Mouse (Mus musculus) stomach, postnatal 0 days (tissue): ENCODE measurements around the gene Anapc1. TPM values are rescaled to one million over a fixed set of nuclear protein-coding genes. Genes with fewer than 3 reads are reported as not detected.
A peak's percentile ranks its signal among the peaks of the same experiment; 100 is the strongest.

Source experiments
- ATAC-seq: fragments of 200-750 bp; cut with Nextera tagmentation; 2 replicates; pipeline ENCODE4 v1.8.0; 2017; ENCODE audit not compliant: low FRiP score, low TSS enrichment
- DNase-seq: peaks from one replicate; pipeline ENCODE4 v3.0.0-alpha.2; 2016; ENCODE audit warnings: low spot score
- H3K27ac ChIP-seq: fragments of 300-500 bp; sonication (generic); replicated peaks from 2 replicates; pipeline ENCODE4 v1.5.1; 2014; ENCODE audit warnings: mild to moderate bottlenecking, control low read depth
- H3K27me3 ChIP-seq: fragments of 300-500 bp; sonication (generic); 2 replicates; pipeline ENCODE4 v1.6.1; 2014; ENCODE audit warnings: low read length; ENCODE audit not compliant: control insufficient read depth, insufficient read depth
- H3K36me3 ChIP-seq: fragments of 300-500 bp; sonication (generic); 2 replicates; pipeline ENCODE4 v1.6.1; 2014; ENCODE audit warnings: low read length, mixed read lengths; ENCODE audit not compliant: control insufficient read depth, insufficient read depth
- H3K4me1 ChIP-seq: fragments of 300-500 bp; sonication (generic); replicated peaks from 2 replicates; pipeline ENCODE4 v1.6.1; 2014; ENCODE audit warnings: antibody characterized with exemption; ENCODE audit not compliant: control insufficient read depth, insufficient read depth
- H3K4me2 ChIP-seq: fragments of 300-500 bp; sonication (generic); replicated peaks from 2 replicates; pipeline ENCODE4 v1.6.1; 2014; ENCODE audit warnings: low read depth, mild to moderate bottlenecking, control low read depth, moderate library complexity
- H3K4me3 ChIP-seq: fragments of 300-500 bp; sonication (generic); 2 replicates; pipeline ENCODE4 v1.5.1; 2014; ENCODE audit warnings: low read depth, low read length, control low read depth
- H3K9ac ChIP-seq: fragments of 300-500 bp; sonication (generic); 2 replicates; pipeline ENCODE4 v1.6.1; 2014; ENCODE audit warnings: mild to moderate bottlenecking, low read length, control low read depth, mixed read lengths
- H3K9me3 ChIP-seq: fragments of 300-500 bp; sonication (generic); 2 replicates; pipeline ENCODE4 v1.6.1; 2016; ENCODE audit warnings: low read length; ENCODE audit not compliant: control insufficient read depth
- CTCF ChIP-seq: IDR thresholded peaks from 2 replicates; pipeline ENCODE4 v1.5.1; 2016; ENCODE audit warnings: antibody characterized with exemption, low read depth, mild to moderate bottlenecking, moderate library complexity
- EP300 ChIP-seq: optimal IDR thresholded peaks from 2 replicates; pipeline ENCODE3; 2016; ENCODE audit warnings: antibody characterized with exemption
- WGBS: fragments of 180-500 bp; shearing (Covaris S2); extraction: QIAGEN DNeasy Blood & Tissue Kit; methylation state at CpG from one replicate; pipeline ENCODE4 v1.1.7; 2014; 5-methylcytosine and 5-hydroxymethylcytosine counted together
- polyA plus RNA-seq: library from polyadenylated mRNA; unstranded; fragments of >200 nt; fragmentation: Nextera tagmentation; extraction: Ambion mirVana; gene quantifications from 2 replicates; pipeline ENCODE4 v1.2.1, GENCODE M21; 2015

The Anapc1 gene
- polyA plus RNA-seq, 1 experiment from 2014 or later = 13.3 TPM

- no peaks in the 10 kb centered on the region for H3K4me1 ChIP-seq
- TF ChIP-seq EP300 (no peak), CTCF (no peak)
- DNase-seq (no peak), ATAC-seq (no peak)
- H3K9ac ChIP-seq = no peak overlapping the region
- no peaks in the 10 kb centered on the region for H3K9me3 ChIP-seq
- H3K27ac ChIP-seq = no peak overlapping the region
- H3K4me3 ChIP-seq = no peak overlapping the region
- H3K4me2 ChIP-seq = no peak overlapping the region
- 67% methylated on average over 5 of the region's 5 CpGs for WGBS
- H3K27me3 ChIP-seq = no peaks in the 10 kb centered on the region
- peaks cover 4% of the 10 kb centered on the region for H3K36me3 ChIP-seq
Measured at GRCm38 (mm10) chr2:128609286-128609685, 77.9 kb downstream of the Anapc1 start.

- DNase-seq = peak; percentile 9
- Histone ChIP-seq H3K4me1 (no peaks in the 10 kb centered on the region), H3K27me3 (no peaks in the 10 kb centered on the region), H3K9ac (no peak overlapping the region), H3K4me3 (no peak overlapping the region), H3K4me2 (no peak overlapping the region), H3K9me3 (no peaks in the 10 kb centered on the region), H3K27ac (no peak overlapping the region), H3K36me3 (no peaks in the 10 kb centered on the region)
- 25% methylated on average over 2 of the region's 2 CpGs for WGBS
- no peak for TF ChIP-seq CTCF
- no peak for ATAC-seq
Measured at GRCm38 (mm10) chr2:128601534-128601933, 85.7 kb downstream of the Anapc1 start.

- H3K4me3 ChIP-seq = no peak overlapping the region
- no peaks in the 10 kb centered on the region for H3K27me3 ChIP-seq
- no peaks in the 10 kb centered on the region for H3K4me1 ChIP-seq
- ATAC-seq (no peak), DNase-seq (no peak)
- no peak overlapping the region for H3K27ac ChIP-seq
- TF ChIP-seq CTCF (no peak), EP300 (no peak)
- H3K9me3 ChIP-seq = no peaks in the 10 kb centered on the region
- H3K36me3 ChIP-seq = no peaks in the 10 kb centered on the region
- H3K4me2 ChIP-seq = no peak overlapping the region
- 75% methylated on average over 7 of the region's 7 CpGs for WGBS
- no peak overlapping the region for H3K9ac ChIP-seq
Measured at GRCm38 (mm10) chr2:128592301-128592700, 94.9 kb downstream of the Anapc1 start.

GRCm38 (mm10) chr2:128590909-128591308, 96.3 kb downstream of the Anapc1 start, which contains the start of gene Spdye4c:
Gene Spdye4c (plus strand): TSS chr2:128591209.
- H3K4me2 ChIP-seq = no peak within 1 kb of the TSS
- no peaks in the 10 kb centered on the region for H3K4me1 ChIP-seq
- no peak within 1 kb of the TSS for H3K4me3 ChIP-seq
- H3K9me3 ChIP-seq = no peaks in the 10 kb centered on the region
- no peak for ATAC-seq
- no peak for DNase-seq
- H3K27ac ChIP-seq = no peak within 1 kb of the TSS
- no peaks in the 10 kb centered on the region for H3K36me3 ChIP-seq
- no peak within 1 kb of the TSS for H3K9ac ChIP-seq
- H3K27me3 ChIP-seq = no peaks in the 10 kb centered on the region
- TF ChIP-seq CTCF (no peak), EP300 (no peak)
- WGBS = 84% methylated on average over 3 of the region's 3 CpGs

GRCm38 (mm10) chr2:128582881-128583280, 104.3 kb downstream of the Anapc1 start:
- Histone ChIP-seq H3K9me3 (no peaks in the 10 kb centered on the region), H3K27ac (no peak overlapping the region), H3K36me3 (no peaks in the 10 kb centered on the region), H3K4me2 (no peak overlapping the region), H3K4me1 (no peaks in the 10 kb centered on the region), H3K27me3 (no peaks in the 10 kb centered on the region), H3K4me3 (no peak overlapping the region), H3K9ac (no peak overlapping the region)
- TF ChIP-seq EP300 (no peak), CTCF (no peak)
- no peak for ATAC-seq
- 78% methylated on average over 5 of the region's 5 CpGs for WGBS
- DNase-seq = no peak

- DNase-seq (peak; percentile 81), ATAC-seq (peak; percentile 84)
- Histone ChIP-seq H3K36me3 (no peaks in the 10 kb centered on the region), H3K9me3 (no peaks in the 10 kb centered on the region), H3K4me2 (no peak overlapping the region), H3K27ac (no peak overlapping the region), H3K9ac (no peak overlapping the region), H3K4me1 (no peaks in the 10 kb centered on the region), H3K27me3 (no peaks in the 10 kb centered on the region), H3K4me3 (no peak overlapping the region)
- 29% methylated on average over 16 of the region's 16 CpGs for WGBS
- TF ChIP-seq EP300 (no peak), CTCF (peak; percentile 99)
Measured at GRCm38 (mm10) chr2:128572726-128573624, 114.2 kb downstream of the Anapc1 start.
